Mouse (Mus musculus): ENCODE measurements around the gene Rprml.

Rprml gene

GRCm38 (mm10) chr11:103649301-103649982 lies at the start of gene Rprml:
TSS of gene Rprml (plus strand) at chr11:103649570.
- peak; percentile 83 for DNase-seq (ENCODE audit: low spot score)

- no peak for DNase-seq (ENCODE audit: low spot score)
These were observed 42.8 kb upstream of the Rprml start for GRCm38 (mm10) chr11:103606611-103607010.

- no peak for DNase-seq (ENCODE audit: low spot score)
These were observed 38.6 kb upstream of the Rprml start for GRCm38 (mm10) chr11:103610772-103611171.

GRCm38 (mm10) chr11:103621040-103621439 lies 28.3 kb upstream of the Rprml start, which contains the start of gene Gm884:
TSS of gene Gm884 (minus strand) at chr11:103621140.
- no peak for DNase-seq (ENCODE audit: low spot score)

- no peak for DNase-seq (ENCODE audit: low spot score)
These were observed 21.9 kb upstream of the Rprml start for GRCm38 (mm10) chr11:103627453-103627852.

GRCm38 (mm10) chr11:103634806-103635205 lies 14.6 kb upstream of the Rprml start:
- no peak for DNase-seq (ENCODE audit: low spot score)

GRCm38 (mm10) chr11:103635481-103635880 lies 13.9 kb upstream of the Rprml start:
- no peak for DNase-seq (ENCODE audit: low spot score)

- no peak for DNase-seq (ENCODE audit: low spot score)
These were observed 13.1 kb upstream of the Rprml start for GRCm38 (mm10) chr11:103636261-103636660.

GRCm38 (mm10) chr11:103638790-103639189 lies 10.6 kb upstream of the Rprml start, which contains the start of gene Lyzl6:
TSS of gene Lyzl6 (minus strand) at chr11:103638890.
- no peak for DNase-seq (ENCODE audit: low spot score)

GRCm38 (mm10) chr11:103639407-103639946 lies 9.9 kb upstream of the Rprml start:
- DNase-seq (ENCODE audit: low spot score): peak; percentile 62

- no peak for DNase-seq (ENCODE audit: low spot score)
These were observed 6.2 kb upstream of the Rprml start for GRCm38 (mm10) chr11:103643211-103643610.

GRCm38 (mm10) chr11:103645731-103646130 lies 3.6 kb upstream of the Rprml start:
- DNase-seq (ENCODE audit: low spot score): no peak

- DNase-seq (ENCODE audit: low spot score): no peak
These were observed 3.1 kb upstream of the Rprml start for GRCm38 (mm10) chr11:103646301-103646700.

GRCm38 (mm10) chr11:103647921-103648620 lies 1.3 kb upstream of the Rprml start:
- DNase-seq (ENCODE audit: low spot score): no peak

GRCm38 (mm10) chr11:103648656-103649055 lies 714 bp upstream of the Rprml start:
- DNase-seq (ENCODE audit: low spot score): peak; percentile 44

GRCm38 (mm10) chr11:103649983-103650493 lies 668 bp downstream of the Rprml start:
- DNase-seq (ENCODE audit: low spot score): peak; percentile 34

GRCm38 (mm10) chr11:103651426-103651825 lies 2.1 kb downstream of the Rprml start:
- peak; percentile 46 for DNase-seq (ENCODE audit: low spot score)

- DNase-seq (ENCODE audit: low spot score): peak; percentile 48
These were observed 4.1 kb downstream of the Rprml start for GRCm38 (mm10) chr11:103653359-103653965.

GRCm38 (mm10) chr11:103656520-103656919 lies 7.2 kb downstream of the Rprml start:
- no peak for DNase-seq (ENCODE audit: low spot score)

- DNase-seq (ENCODE audit: low spot score): peak; percentile 34
These were observed 8.8 kb downstream of the Rprml start for GRCm38 (mm10) chr11:103658189-103658588.

- peak; percentile 71 for DNase-seq (ENCODE audit: low spot score)
These were observed 12.5 kb downstream of the Rprml start for GRCm38 (mm10) chr11:103661863-103662262.

GRCm38 (mm10) chr11:103662546-103662945 lies 13.2 kb downstream of the Rprml start:
- DNase-seq (ENCODE audit: low spot score): peak; percentile 70
